Mouse (Mus musculus) liver, adult 2 months (tissue): Measurements from ENCODE around the gene Taok3. TPM values are rescaled to one million over a fixed set of nuclear protein-coding genes. Genes with fewer than 3 reads are reported as not detected.

Experiments used
- DNase-seq: peaks from one replicate; pipeline ENCODE4 v3.0.0-alpha.2; 2011; ENCODE audit warnings: low read depth, low spot score; ENCODE audit errors: extremely low read depth
- H3K27ac ChIP-seq: fragments of 200-500 bp; replicated peaks from 2 replicates; pipeline ENCODE4 v1.5.1; 2012; ENCODE audit warnings: low read depth, mild to moderate bottlenecking, control low read depth, inconsistent platforms, low read length; ENCODE audit not compliant: insufficient read depth
- H3K27me3 ChIP-seq: fragments of 200-500 bp; 2 replicates; pipeline ENCODE4 v1.6.1; 2012; ENCODE audit warnings: mild to moderate bottlenecking, moderate library complexity, low read length, inconsistent platforms; ENCODE audit not compliant: control insufficient read depth, insufficient read depth
- H3K36me3 ChIP-seq: fragments of 200-500 bp; 2 replicates; pipeline ENCODE4 v1.6.1; 2012; ENCODE audit warnings: low read length, inconsistent platforms; ENCODE audit not compliant: control insufficient read depth, insufficient read depth
- H3K4me1 ChIP-seq: fragments of 200-500 bp; 2 replicates; pipeline ENCODE4 v1.6.1; 2011; ENCODE audit warnings: low read length; ENCODE audit not compliant: control insufficient read depth, insufficient read depth
- H3K4me3 ChIP-seq: fragments of 200-500 bp; 2 replicates; pipeline ENCODE4 v1.5.1; 2011; ENCODE audit warnings: low read depth, mild to moderate bottlenecking, control low read depth, low read length, moderate library complexity; ENCODE audit not compliant: insufficient read depth
- H3K79me2 ChIP-seq: fragments of 200-500 bp; 2 replicates; pipeline ENCODE4 v1.6.1; 2012; ENCODE audit warnings: inconsistent platforms, mild to moderate bottlenecking, low read length, moderate library complexity; ENCODE audit not compliant: control insufficient read depth, insufficient read depth
- H3K9ac ChIP-seq: fragments of 200-500 bp; 2 replicates; pipeline ENCODE4 v1.6.1; 2012; ENCODE audit warnings: low read depth, mild to moderate bottlenecking, control low read depth, inconsistent platforms, low read length
- CTCF ChIP-seq: fragments of 200-500 bp; IDR thresholded peaks from 2 replicates; pipeline ENCODE4 v1.5.1; 2011; ENCODE audit warnings: low read depth, low read length, control low read depth
- POLR2A ChIP-seq: fragments of 200-500 bp; IDR thresholded peaks from 2 replicates; pipeline ENCODE4 v1.6.1; 2011; ENCODE audit warnings: low read length, control low read depth; ENCODE audit not compliant: insufficient read depth; ENCODE audit errors: extremely low read depth
- WGBS: fragments of 180-500 bp; shearing (Covaris S2); methylation state at CpG from one replicate; pipeline ENCODE4 v1.1.7; 2018; 5-methylcytosine and 5-hydroxymethylcytosine counted together
- polyA plus RNA-seq: library from polyadenylated mRNA; depleted of rRNA; stranded (reverse); fragments of >200 nt; gene quantifications from 2 replicates; pipeline ENCODE4 v1.2.3, GENCODE M21; 2012
- total RNA-seq: library from RNA; depleted of rRNA; stranded (reverse); fragments of >200 nt; gene quantifications from 2 replicates; pipeline ENCODE4 v1.2.3, GENCODE M21; 2014

The Taok3 gene
- total and polyA plus RNA-seq, 2 experiments: 16.2 to 23.0 TPM

GRCm38 (mm10) chr5:117258276-117258675, 138.3 kb downstream of the Taok3 start:
- Histone ChIP-seq H3K27me3 (no peaks in the 10 kb centered on the region), H3K27ac (no peak overlapping the region), H3K4me1 (no peaks in the 10 kb centered on the region), H3K4me3 (no peak overlapping the region), H3K36me3 (peaks cover 59% of the 10 kb centered on the region), H3K9ac (no peak overlapping the region), H3K79me2 (no peaks in the 10 kb centered on the region)
- no peak for DNase-seq
- WGBS: 86% methylated on average over 15 of the region's 15 CpGs
- TF ChIP-seq POLR2A: no peak
- no peak for TF ChIP-seq CTCF

- H3K27me3 ChIP-seq: no peaks in the 10 kb centered on the region
- no peak overlapping the region for H3K9ac ChIP-seq
- DNase-seq: no peak
- WGBS: 86% methylated on average over 21 of the region's 21 CpGs
- H3K27ac ChIP-seq: no peak overlapping the region
- TF ChIP-seq POLR2A: no peak
- no peak for TF ChIP-seq CTCF
- H3K4me3 ChIP-seq: no peak overlapping the region
- H3K79me2 ChIP-seq: no peaks in the 10 kb centered on the region
- no peaks in the 10 kb centered on the region for H3K4me1 ChIP-seq
- H3K36me3 ChIP-seq: peaks cover 39% of the 10 kb centered on the region
These were observed 143.6 kb downstream of the Taok3 start for GRCm38 (mm10) chr5:117263566-117263965.

DNA sequence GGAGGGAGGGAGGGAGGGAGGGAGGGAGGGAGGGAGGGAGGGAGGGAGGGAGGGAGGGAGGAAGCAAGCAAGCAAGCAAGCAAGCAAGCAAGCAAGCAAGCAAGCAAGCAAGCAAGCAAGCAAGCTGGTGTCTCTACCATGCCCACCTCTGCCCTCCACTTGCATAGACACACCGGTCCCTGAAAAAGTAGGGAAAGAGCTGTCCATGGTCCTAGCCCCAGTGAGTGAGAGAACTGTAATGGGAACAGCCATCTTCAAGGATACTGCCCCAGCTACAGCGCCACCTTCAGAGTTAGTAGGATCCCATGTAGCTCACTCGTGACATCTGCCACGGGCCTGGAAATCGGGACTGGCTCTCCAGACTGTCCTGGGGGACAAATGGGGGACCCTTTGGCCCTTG, 144.8 kb downstream of the Taok3 start:
- H3K27ac ChIP-seq: no peak overlapping the region
- no peak for TF ChIP-seq POLR2A
- no peak for TF ChIP-seq CTCF
- no peak overlapping the region for H3K4me3 ChIP-seq
- 82% methylated on average over 5 of the region's 5 CpGs for WGBS
- peaks cover 32% of the 10 kb centered on the region for H3K36me3 ChIP-seq
- no peak overlapping the region for H3K9ac ChIP-seq
- no peak for DNase-seq
- no peaks in the 10 kb centered on the region for H3K4me1 ChIP-seq
- no peaks in the 10 kb centered on the region for H3K27me3 ChIP-seq
- H3K79me2 ChIP-seq: no peaks in the 10 kb centered on the region

GRCm38 (mm10) chr5:117267913-117268312, 148.0 kb downstream of the Taok3 start:
- Histone ChIP-seq H3K36me3 (peaks cover 18% of the 10 kb centered on the region), H3K4me3 (no peak overlapping the region), H3K79me2 (no peaks in the 10 kb centered on the region), H3K27me3 (no peaks in the 10 kb centered on the region), H3K27ac (no peak overlapping the region), H3K4me1 (no peaks in the 10 kb centered on the region), H3K9ac (no peak overlapping the region)
- TF ChIP-seq POLR2A (no peak), CTCF (no peak)
- no peak for DNase-seq
- WGBS: 80% methylated on average over 14 of the region's 14 CpGs

- DNase-seq: no peak
- Histone ChIP-seq H3K27ac (no peak overlapping the region), H3K27me3 (no peaks in the 10 kb centered on the region), H3K4me1 (no peaks in the 10 kb centered on the region), H3K4me3 (no peak overlapping the region), H3K79me2 (no peaks in the 10 kb centered on the region), H3K36me3 (peaks cover 10% of the 10 kb centered on the region), H3K9ac (no peak overlapping the region)
- no peak for TF ChIP-seq CTCF
- no peak for TF ChIP-seq POLR2A
- WGBS: 90% methylated on average over 5 of the region's 5 CpGs
These were observed 148.8 kb downstream of the Taok3 start for GRCm38 (mm10) chr5:117268749-117269148.

- Histone ChIP-seq H3K4me1 (no peaks in the 10 kb centered on the region), H3K79me2 (no peaks in the 10 kb centered on the region), H3K27ac (no peak overlapping the region), H3K4me3 (no peak overlapping the region), H3K36me3 (peaks cover 4% of the 10 kb centered on the region; the same call in 1 of the 2 replicates), H3K27me3 (no peaks in the 10 kb centered on the region), H3K9ac (no peak overlapping the region)
- WGBS: 95% methylated on average over 12 of the region's 12 CpGs
- TF ChIP-seq CTCF (no peak), POLR2A (no peak)
- DNase-seq: no peak
These were observed 149.5 kb downstream of the Taok3 start for GRCm38 (mm10) chr5:117269395-117269794.
